Mouse (Mus musculus) brown adipose tissue, adult 24 weeks (tissue): ENCODE results near the gene Inppl1. TPM values are rescaled to one million over a fixed set of nuclear protein-coding genes. Genes with fewer than 3 reads are reported as not detected.

Experiments used
- H3K27ac ChIP-seq: fragments of 200-500 bp; replicated peaks from 2 replicates; pipeline ENCODE4 v1.5.1; 2012; ENCODE audit warnings: low read depth, mild to moderate bottlenecking, low read length
- H3K4me1 ChIP-seq: fragments of 200-500 bp; 2 replicates; pipeline ENCODE4 v1.6.1; 2012; ENCODE audit warnings: low read length, mixed read lengths; ENCODE audit not compliant: control insufficient read depth, insufficient read depth, insufficient read length
- H3K4me3 ChIP-seq: fragments of 200-500 bp; 2 replicates; pipeline ENCODE4 v1.5.1; 2012; ENCODE audit warnings: low read depth, mild to moderate bottlenecking, low read length, moderate library complexity; ENCODE audit not compliant: insufficient read depth
- polyA plus RNA-seq: library from polyadenylated mRNA; stranded (reverse); fragments of >200 nt; gene quantifications from 2 replicates; pipeline ENCODE4 v1.2.4, GENCODE M21; 2012; ENCODE audit not compliant: missing spikeins, insufficient read depth, insufficient read length

Gene Inppl1
- polyA plus RNA-seq = 34.7 and 48.3 TPM in 2 replicates

DNA sequence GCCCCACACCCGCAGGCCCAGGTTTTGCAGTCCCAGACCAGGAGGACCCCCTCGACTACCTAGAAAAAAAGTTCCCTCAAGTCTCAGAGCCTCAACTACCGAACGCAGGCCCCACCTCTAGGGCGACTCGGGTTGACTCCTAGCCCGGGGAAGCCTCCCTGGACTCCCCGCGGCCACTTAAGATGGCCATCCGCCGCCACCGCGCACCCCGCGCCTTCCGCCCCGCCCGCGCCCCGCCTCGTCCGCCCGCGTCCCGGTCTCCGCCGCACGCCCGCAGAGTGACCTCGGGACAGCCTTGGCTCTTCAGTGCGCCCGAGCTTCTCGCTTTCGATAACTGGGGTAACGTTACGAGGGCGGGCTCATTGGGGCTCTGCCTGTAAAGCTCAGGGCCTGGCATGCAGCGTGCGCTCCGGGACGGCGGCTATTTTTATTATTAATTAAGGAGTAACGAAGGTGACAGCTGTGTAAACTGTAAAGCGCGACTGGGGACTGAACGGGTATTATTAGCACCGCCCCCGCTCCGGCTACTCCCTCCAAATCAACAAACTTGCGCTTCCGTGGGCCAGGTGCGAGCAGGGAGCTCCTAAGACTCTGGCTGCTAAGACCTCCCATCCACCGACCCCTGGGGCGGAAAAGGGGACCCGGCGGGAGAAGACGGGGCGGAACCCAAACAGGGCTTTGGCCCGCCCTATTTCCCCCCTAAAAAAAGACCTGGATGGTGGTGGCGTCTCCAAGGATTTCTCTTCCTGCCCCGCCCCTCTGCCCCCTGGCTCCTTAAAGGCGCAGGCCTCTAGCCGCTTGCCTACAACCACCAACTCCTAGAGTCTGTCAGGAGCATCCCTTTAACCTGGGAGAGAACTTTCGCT, at the start of gene Inppl1:
Gene Inppl1 (minus strand): TSS at position 624 of the 866 bp plus-strand sequence.
- peaks cover 3% of the 10 kb centered on the region; the same call in 1 of the 2 replicates for H3K4me1 ChIP-seq
- H3K27ac ChIP-seq = peak within 1 kb of the TSS; percentile 86
- H3K4me3 ChIP-seq = peak within 1 kb of the TSS; percentile 95

DNA sequence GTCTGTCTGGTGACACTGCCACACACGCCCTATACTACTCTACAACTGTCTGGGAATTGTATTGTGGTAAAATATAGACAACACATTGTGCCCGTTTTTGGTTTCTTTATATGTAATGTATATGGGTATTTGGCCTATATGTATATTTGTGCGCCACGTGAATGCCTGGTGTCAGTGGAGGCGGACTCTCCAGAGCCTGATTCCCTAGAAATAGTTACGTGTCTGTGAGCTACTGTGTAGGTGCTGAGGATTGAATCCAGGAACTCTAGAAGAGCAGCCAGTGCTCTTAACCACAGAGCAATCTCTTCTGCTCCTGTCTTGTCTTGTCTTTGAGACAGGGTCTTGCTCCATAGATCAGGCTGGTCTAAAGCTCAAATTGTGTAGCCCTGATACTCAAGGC, 48.2 kb upstream of the Inppl1 start:
- H3K4me1 ChIP-seq = peaks cover 14% of the 10 kb centered on the region; the same call in 1 of the 2 replicates
- no peak overlapping the region for H3K4me3 ChIP-seq
- H3K27ac ChIP-seq = no peak overlapping the region

DNA sequence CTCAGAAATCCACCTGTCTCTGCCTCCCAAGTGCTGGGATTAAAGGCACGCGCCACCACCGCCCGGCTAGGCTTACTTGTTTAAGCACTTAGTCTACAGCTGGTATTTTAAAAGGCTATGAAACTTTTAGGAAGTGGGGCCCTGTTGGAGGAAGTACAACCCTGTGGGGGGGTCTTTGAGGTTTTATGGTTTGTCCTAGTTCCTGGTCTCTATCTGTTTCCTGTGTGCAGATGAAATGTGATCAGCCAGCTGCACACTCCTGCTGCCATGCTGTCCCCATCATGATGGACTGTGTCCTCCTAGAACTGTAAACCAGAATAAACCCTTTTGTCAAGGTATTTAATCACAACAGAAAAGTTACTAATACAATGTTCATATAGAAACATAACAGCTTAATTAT, 46.1 kb upstream of the Inppl1 start:
- Histone ChIP-seq H3K4me1 (peaks cover 14% of the 10 kb centered on the region; the same call in 1 of the 2 replicates), H3K4me3 (no peak overlapping the region), H3K27ac (no peak overlapping the region)

DNA sequence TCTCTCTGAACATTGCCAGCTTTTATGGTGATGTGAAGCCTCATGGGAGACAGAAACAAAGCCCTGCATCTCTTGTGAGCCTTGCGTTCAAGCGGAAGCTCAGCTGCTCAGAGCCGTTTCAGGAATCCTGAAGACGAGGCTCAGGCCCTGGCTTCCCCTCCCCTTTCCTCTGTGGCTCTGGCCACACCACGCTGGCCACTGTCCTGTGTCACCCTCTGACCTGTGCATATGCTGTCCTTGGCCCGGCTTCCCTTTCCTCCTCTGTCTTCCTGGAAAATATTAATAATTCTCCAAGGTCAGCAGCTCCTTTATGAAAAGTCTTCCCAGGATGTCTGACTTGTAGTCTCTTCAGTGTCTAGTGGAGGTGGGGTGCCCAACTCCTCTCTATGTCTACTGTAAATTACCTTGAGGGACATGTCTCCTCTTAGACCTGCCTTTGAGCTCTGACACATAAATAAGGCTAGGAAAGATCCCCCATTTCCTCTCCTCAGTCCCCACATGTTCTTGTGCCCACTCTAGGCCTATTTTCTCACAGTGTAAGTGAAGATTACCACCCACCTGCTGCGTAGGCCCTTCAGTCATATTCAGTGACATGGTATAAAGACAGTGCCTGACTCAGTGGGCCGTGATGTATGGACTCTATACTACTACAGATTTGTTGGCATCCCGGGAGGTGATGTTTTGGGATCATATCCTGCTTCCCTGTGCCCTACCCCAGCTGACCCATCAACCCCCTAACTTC, 44.6 kb upstream of the Inppl1 start:
- Histone ChIP-seq H3K4me1 (peaks cover 14% of the 10 kb centered on the region; the same call in 1 of the 2 replicates), H3K27ac (peak overlapping the region; percentile 53), H3K4me3 (no peak overlapping the region)

DNA sequence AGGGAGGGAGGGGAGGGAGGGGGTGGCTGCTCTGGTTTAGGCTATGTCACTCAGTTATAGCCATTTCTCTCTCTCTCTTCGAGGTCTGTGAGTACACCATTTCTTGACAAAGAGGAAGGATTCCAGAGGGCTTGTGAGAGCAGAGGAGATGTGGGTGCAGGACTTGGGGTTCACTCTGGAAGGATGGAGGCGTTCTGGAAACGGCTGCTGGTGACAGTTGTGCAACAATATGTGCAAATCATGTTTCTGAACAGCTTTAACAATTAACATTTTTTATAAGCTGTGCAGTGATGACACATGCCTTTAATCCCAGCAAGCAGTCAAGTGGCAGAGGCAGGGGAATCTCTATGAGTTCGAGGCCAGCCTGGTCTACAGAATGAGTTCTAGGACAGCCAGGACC, 42.8 kb upstream of the Inppl1 start:
- Histone ChIP-seq H3K4me3 (no peak overlapping the region), H3K27ac (no peak overlapping the region), H3K4me1 (peaks cover 14% of the 10 kb centered on the region; the same call in 1 of the 2 replicates)

DNA sequence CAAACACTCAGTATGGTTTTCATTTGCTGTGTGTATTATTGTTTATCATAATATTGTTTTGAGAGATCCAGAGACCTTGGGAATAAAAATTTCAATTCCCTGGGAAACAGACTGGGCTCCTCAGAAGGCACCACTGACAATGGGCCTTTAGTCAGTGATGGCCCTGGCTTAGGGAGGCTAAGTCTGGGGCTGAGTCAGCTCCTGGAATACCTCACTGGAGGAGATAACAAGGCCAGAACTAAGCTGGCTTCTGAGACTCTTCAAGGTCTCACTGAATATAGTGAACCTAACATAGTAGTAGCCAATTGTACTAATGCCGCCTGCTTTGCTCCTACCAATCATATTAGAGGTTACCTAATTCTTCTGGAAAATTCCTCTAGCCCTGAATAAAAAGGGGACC, 37.9 kb upstream of the Inppl1 start:
- H3K27ac ChIP-seq = no peak overlapping the region
- no peaks in the 10 kb centered on the region for H3K4me1 ChIP-seq
- H3K4me3 ChIP-seq = no peak overlapping the region

DNA sequence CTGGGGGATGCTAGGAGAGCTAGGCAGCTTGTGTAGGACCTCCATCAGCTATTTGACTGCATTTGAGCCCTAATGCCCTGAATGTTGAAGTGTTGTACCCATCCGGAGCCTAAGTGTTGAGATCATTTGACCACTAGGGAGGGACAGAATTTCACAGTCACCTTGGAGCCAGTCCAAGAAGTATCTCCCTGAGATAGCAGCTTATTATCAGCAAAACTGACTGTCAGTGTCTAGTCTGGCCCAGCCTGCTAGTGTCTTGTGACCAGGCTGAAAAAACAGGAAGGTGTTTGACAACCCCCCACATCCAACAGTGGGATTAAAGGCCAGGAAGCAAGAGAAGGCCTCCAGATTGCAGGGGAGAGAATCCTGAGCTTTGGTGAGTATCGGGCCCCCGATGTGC, 33.3 kb upstream of the Inppl1 start:
- H3K4me3 ChIP-seq = no peak overlapping the region
- no peak overlapping the region for H3K27ac ChIP-seq

DNA sequence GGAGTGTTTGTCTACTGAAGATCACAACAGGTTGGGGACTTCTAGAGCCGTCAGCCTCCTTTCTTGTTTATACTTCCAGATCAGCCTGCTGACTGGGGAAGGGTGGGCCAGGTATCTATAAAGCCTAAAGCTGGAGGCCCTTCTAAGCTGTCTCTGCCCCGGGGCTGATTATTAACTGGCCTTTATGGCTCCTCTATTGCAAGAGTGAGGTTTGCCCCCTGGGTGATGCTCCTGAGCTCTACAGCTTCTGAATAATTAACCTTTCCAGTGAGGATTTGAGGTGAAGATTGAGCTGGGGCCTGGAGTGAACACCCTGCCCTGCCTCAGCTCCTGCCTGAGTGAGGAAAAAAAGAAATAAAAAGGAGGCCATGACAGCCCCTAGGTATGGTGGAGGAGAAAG, 32.6 kb upstream of the Inppl1 start, which contains the start of gene Folr1:
Gene Folr1 (minus strand): TSS at position 160 of the 400 bp plus-strand sequence.
- Histone ChIP-seq H3K4me3 (no peak within 1 kb of the TSS), H3K4me1 (no peaks in the 10 kb centered on the region), H3K27ac (no peak within 1 kb of the TSS)

More for the DNA sequence above, 33.3 kb upstream of the Inppl1 start:
- no peaks in the 10 kb centered on the region for H3K4me1 ChIP-seq

DNA sequence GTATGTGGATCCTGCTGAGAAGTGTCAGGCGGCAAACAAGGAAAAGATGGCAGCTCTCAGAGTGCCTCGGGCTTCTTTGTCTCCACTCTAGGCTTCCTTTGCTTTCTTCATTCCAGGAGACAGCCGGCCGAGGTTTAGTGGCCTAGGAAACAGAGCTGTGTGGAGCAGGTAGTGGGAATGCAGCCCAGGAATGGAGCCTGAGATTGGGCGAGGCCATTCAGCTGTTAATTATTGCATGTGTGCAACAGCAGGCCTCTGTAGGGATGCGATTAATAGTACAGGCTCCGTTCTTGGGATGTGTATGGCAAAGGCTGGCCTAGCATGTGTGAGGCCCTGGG, 31.1 kb upstream of the Inppl1 start:
- Histone ChIP-seq H3K4me3 (no peak overlapping the region), H3K27ac (no peak overlapping the region), H3K4me1 (no peaks in the 10 kb centered on the region)

DNA sequence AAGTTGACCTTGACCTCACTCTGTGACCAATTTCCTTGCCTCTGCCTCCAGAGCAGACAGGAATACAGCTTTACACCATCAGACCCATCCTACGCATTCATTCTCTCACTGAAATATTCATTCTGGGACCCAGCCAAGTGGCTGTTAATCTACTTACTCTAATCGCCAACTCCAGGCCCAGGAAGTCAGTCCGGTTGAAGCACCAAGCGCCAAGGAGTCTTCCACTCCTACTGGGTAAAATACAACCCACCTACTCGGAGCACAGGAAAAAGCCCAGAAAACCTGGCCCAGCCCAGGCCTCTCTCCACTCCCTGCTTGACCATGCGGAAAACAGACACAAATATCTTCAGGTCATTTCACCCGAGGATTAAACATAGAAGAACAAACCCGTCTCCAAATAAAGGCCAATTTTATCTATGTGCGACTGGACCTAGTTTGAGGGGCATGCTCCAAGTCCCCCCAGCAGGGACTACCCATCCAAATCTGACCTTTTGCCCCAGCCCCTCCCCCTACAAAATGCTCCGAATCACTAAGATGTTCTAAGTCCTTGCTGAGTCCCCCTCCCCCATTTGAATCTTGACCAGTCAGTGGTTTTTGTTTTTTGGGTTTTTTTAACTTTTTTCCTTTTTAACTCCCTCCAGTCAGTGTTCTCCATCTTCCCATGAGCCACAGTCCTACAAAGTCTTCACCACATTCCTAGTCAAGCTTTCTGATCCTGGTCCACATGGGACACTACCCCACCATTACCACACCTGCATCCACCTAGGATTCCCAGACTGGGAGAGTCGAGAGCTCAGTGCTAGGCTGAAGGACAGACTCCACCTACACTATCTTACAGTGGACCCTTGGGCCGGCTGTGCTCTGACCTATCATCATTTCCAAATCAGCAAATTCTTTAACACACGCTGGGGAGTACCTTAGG, 30.5 kb upstream of the Inppl1 start:
- no peak overlapping the region for H3K27ac ChIP-seq

DNA sequence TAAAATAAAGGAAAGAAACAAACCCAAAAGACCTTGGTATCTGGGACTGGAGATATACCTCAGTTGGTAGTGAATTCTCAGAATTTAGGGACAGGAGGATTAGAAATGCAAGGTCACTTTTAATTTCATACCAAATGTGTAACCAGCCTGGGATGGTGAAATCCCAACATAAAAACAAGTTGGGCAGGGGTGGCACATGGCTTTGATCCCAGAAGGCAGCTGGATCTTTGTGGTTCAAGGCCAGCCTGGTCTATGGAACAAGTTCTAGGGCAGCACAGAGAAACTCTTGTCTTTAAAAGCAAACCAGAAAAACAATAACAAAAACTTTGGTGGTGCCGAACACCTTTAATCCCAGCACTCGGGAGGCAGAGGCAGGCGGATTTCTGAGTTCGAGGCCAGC, 29.5 kb upstream of the Inppl1 start:
- H3K27ac ChIP-seq = no peak overlapping the region
- no peak overlapping the region for H3K4me3 ChIP-seq
- H3K4me1 ChIP-seq = no peaks in the 10 kb centered on the region

More for the DNA sequence above, 30.5 kb upstream of the Inppl1 start:
- no peaks in the 10 kb centered on the region for H3K4me1 ChIP-seq
- no peak overlapping the region for H3K4me3 ChIP-seq

DNA sequence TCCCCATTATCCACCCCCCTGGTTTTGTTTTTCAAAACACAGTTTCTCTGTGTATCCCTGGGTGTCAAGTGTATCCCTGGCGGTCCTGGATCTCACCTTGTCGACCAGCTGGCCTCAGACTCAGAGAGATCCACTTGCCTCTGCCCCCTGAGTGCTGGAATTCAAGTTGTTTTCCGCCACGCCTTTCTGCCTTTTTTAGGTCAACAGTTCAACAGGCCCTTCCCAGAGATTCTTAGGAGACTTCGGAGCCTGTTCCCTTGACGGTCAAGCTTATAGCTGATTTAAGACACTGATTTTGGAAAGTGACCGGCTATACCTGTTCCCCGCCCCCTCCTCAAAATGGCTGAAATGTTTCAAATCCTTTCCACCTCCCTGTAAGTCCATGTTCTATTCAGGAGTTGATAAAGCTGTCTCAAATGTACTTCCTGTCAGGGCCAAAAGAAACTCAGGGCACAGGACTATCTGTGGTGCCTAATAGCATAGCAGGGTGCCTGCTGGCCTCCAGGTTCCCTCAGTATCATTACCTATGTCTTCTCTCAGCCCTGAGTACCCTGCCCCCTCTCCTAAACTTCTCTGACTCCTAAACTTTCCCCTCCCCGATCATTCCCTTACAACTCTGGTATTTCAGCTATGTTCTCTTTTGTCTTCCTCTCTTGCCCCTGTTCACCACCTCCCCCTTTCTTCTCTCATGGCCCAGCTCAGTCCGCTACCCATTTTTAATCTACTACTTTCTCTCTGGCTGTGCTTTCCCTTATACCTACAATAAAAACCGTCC, 28.6 kb upstream of the Inppl1 start:
- Histone ChIP-seq H3K4me1 (no peaks in the 10 kb centered on the region), H3K27ac (no peak overlapping the region), H3K4me3 (no peak overlapping the region)

DNA sequence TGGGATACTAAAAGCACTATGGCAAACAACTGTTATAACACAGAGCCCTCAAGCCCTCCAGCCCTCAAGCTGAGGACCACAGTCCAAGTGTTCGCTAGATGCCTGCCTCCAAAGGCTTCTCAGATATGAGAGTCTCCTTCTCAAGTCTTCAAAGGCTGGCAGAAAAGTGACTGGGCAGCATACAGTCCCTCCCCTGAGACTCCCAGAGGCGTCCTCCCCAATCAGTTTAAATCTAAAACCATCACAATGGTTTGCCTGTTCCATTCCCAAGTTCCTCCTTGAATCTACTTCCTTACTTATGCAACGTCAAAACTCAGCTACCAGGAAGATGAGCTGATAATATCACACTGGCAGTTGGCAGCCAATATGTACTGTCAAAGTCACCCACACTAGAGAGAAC, 25.4 kb upstream of the Inppl1 start, which contains the start of gene Anapc15:
Gene Anapc15 (plus strand): TSS at position 301 of the 400 bp plus-strand sequence.
- H3K4me3 ChIP-seq = no peak within 1 kb of the TSS

DNA sequence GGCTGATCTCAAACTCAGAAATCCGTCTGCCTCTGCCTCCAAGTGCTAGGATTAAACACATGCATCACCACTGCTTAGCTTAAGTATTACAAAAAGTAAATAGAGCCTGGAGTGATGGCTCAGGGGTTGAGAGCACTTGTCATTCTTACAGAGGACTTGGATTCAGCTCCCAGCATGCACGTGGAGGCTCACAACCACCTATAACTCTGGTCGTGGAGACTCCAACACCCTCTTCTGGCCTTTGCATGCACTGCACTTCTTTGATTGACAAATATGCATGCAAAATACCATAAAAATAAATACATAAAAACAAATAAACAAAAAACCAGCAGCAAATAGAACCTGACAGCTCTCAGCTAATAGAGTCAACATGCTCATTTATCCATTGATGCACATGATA, 24.3 kb upstream of the Inppl1 start:
- no peak overlapping the region for H3K27ac ChIP-seq
- no peak overlapping the region for H3K4me3 ChIP-seq
- no peaks in the 10 kb centered on the region for H3K4me1 ChIP-seq

More for the DNA sequence above, 25.4 kb upstream of the Inppl1 start, which contains the start of gene Anapc15:
- Histone ChIP-seq H3K4me1 (no peaks in the 10 kb centered on the region), H3K27ac (no peak within 1 kb of the TSS)
